Mouse (Mus musculus) kidney, adult 2 months (tissue): Measurements from ENCODE around the gene Plpp3.

Experiments used
- CTCF ChIP-seq: fragments of 200-500 bp; conservative IDR thresholded peaks from 2 replicates; pipeline ENCODE4 v1.5.1; 2011; ENCODE audit warnings: low read depth, mild to moderate bottlenecking, control low read depth, low read length, moderate library complexity, mixed read lengths; ENCODE audit not compliant: insufficient read depth, insufficient read length
- POLR2A ChIP-seq: fragments of 200-500 bp; IDR thresholded peaks from one replicate; pipeline ENCODE4 v1.6.1; 2011; ENCODE audit warnings: low read depth, low read length, control low read depth

- TF ChIP-seq CTCF: no peak
- no peak for TF ChIP-seq POLR2A
These were observed 96.5 kb downstream of the Plpp3 start for GRCm38 (mm10) chr4:105253453-105254341.
